Comparison of ENCODE assay signal across 8 mouse cellular contexts in the genomic region with DNA sequence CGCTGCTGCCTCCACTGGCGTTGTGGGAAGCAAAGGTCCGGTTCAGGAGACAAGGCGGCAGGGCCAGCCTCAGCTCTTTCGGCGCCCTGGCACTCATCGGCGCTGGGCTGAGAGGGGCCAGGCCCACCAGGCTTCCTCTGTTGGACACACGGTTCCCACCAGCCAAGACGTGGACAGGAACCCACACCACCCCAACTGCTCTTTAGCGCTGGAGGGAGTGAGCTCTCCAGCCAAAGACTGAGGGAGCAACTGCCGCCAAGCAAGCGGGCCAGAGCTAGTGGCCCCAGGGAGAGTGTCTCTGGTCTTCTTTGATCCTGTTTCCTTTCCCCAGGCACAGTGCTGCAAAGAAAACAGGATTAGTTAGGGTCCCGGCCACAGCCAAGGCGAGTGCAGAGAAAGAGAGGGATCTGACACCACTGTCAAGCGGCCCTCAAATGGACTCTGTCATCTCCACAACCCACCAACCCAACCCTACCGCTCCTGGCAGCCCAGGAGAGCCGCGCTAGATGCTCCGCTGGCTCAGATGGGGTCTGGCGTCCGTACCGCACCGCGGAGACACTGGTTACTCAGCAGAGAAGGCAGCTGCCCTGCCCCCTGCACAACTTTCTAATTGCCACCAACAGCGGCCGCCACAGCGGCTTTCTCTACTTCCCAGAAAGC. TPM values are rescaled to one million over a fixed set of nuclear protein-coding genes. Genes with fewer than 3 reads are reported as not detected.
A peak's percentile ranks its signal among the peaks of the same experiment; 100 is the strongest.
DNase-seq lines count a peak whose midpoint lies in the region; ATAC-seq and TF ChIP-seq lines count a peak whose summit lies in the region.

No protein-coding gene starts in this region.

- ATAC-seq in heart, embryonic 13.5 days (ENCODE audit: extremely low read depth, insufficient number of reproducible peaks, low FRiP score, low TSS enrichment): no peak
- peak; percentile 34 for ATAC-seq in neural tube, embryonic 13.5 days (ENCODE audit: low read depth)
- ATAC-seq in monocyte, adult 5-6 weeks (replicated peaks; ENCODE audit: insufficient number of reproducible peaks, low FRiP score, low TSS enrichment, poor library complexity, severe bottlenecking): no peak

- WGBS in heart, embryonic 13.5 days: under 1% methylated on average over 28 of the region's 28 CpGs
- WGBS in neural tube, embryonic 13.5 days: under 1% methylated on average over 28 of the region's 28 CpGs

- H3K27ac ChIP-seq in heart, embryonic 13.5 days (replicated peaks): no peak overlapping the region
- H3K27ac ChIP-seq in left cerebral cortex, adult 2 months: peak overlapping the region; percentile 99
- peak overlapping the region; percentile 81; the same call in 1 of the 2 replicates for H3K27ac ChIP-seq in neural tube, embryonic 13.5 days (replicated peaks)

- TF ChIP-seq CTCF in left cerebral cortex, adult 2 months (IDR thresholded peaks at IDR 0.05): no peak

- H3K4me2 ChIP-seq in heart, embryonic 13.5 days: peak overlapping the region; percentile 78
- peak overlapping the region; percentile 91 for H3K4me2 ChIP-seq in neural tube, embryonic 13.5 days

- 0 out of 2 replicates have a peak overlapping the region, but pooled peaks have one; percentile 44 for H3K9ac ChIP-seq in heart, embryonic 13.5 days
- H3K9ac ChIP-seq in neural tube, embryonic 13.5 days: peak overlapping the region; percentile 85

- H3K27me3 ChIP-seq in heart, embryonic 13.5 days (replicated peaks): peaks cover 60% of the 10 kb centered on the region
- peaks cover 53% of the 10 kb centered on the region for H3K27me3 ChIP-seq in neural tube, embryonic 13.5 days

- intact Hi-C loops in left cerebral cortex, adult 2 months (cut with DNase I): loop anchor here (2.0 to 5.0 kb wide), 9 partner anchors 60 to 538 kb away; no protein-coding TSS in a partner anchor

- no peaks in the 10 kb centered on the region for H3K36me3 ChIP-seq in heart, embryonic 13.5 days
- H3K36me3 ChIP-seq in neural tube, embryonic 13.5 days: no peaks in the 10 kb centered on the region

- no peak for DNase-seq in heart, postnatal 4 days
- DNase-seq in cerebellum, postnatal 10 days: peak; percentile 59 to 64
- DNase-seq in frontal cortex, postnatal 10 days (ENCODE audit: low spot score in 2 of 2): peak; percentile 11 to 41
- peak; percentile 43 to 55 for DNase-seq in left cerebral cortex, adult 2 months (ENCODE audit: extremely low spot score in 1 of 2, low spot score in 2 of 2)
- no peak for DNase-seq in spleen, postnatal 10 days (ENCODE audit: low spot score in 2 of 2)

- peaks cover 14% of the 10 kb centered on the region for H3K4me1 ChIP-seq in heart, embryonic 13.5 days
- H3K4me1 ChIP-seq in neural tube, embryonic 13.5 days (replicated peaks): peaks cover 26% of the 10 kb centered on the region

- peak overlapping the region; percentile 52 for H3K4me3 ChIP-seq in heart, embryonic 13.5 days
- H3K4me3 ChIP-seq in left cerebral cortex, adult 2 months: peak overlapping the region; percentile 75
- peak overlapping the region; percentile 68 for H3K4me3 ChIP-seq in neural tube, embryonic 13.5 days

- no peaks in the 10 kb centered on the region for H3K9me3 ChIP-seq in heart, embryonic 13.5 days
- no peaks in the 10 kb centered on the region for H3K9me3 ChIP-seq in neural tube, embryonic 13.5 days

RNA-seq across cellular contexts. Expression of gene AI593442, which starts 1.3 kb away (rescaled TPM):
- 0.11 and 0.17 TPM in 2 replicates for polyA plus RNA-seq in heart, embryonic 13.5 days (2015; fragmentation: Nextera tagmentation; extraction: Ambion mirVana)
- total RNA-seq in heart, postnatal 4 days (2021): 1 to 10 TPM; 1.8 to 2.9 TPM
- total RNA-seq in left cerebral cortex, adult 2 months (2021): 100 to 1,000 TPM; 150 to 177 TPM
- 32.3 and 36.0 TPM in 2 replicates for polyA plus RNA-seq in neural tube, embryonic 13.5 days (2015; fragmentation: Nextera tagmentation; extraction: Ambion mirVana)
- not detected in 3 replicates for total RNA-seq in monocyte, adult 5-6 weeks (2017)

Comparison
In these comparisons a context has a peak if more than half of its experiments do, and no peak if none do; other contexts are left out.
1. DNase-seq: peak in cerebellum, postnatal 10 days (2 of 2), frontal cortex, postnatal 10 days (2 of 2) and left cerebral cortex, adult 2 months (2 of 2); none in heart, postnatal 4 days (single experiment) and spleen, postnatal 10 days (0 of 2).
2. RNA of gene AI593442, which starts 1.3 kb away (total RNA-seq): 150 to 177 TPM in left cerebral cortex, adult 2 months; 1.8 to 2.9 TPM in heart, postnatal 4 days and not detected in monocyte, adult 5-6 weeks; every median in the first group is over 10 times any median in the second.
3. Peak in every context shown above with its lines, with median percentiles within 50 percentile points of each other: H3K4me3 ChIP-seq.